Mouse (Mus musculus) MN1 (cell line): ENCODE measurements around the gene Cit.
A peak's percentile ranks its signal among the peaks of the same experiment; 100 is the strongest.

ENCODE experiments used
- DNase-seq: peaks from one replicate; pipeline ENCODE4 v3.0.0-alpha.2; 2016; ENCODE audit warnings: low spot score

Gene Cit

DNA sequence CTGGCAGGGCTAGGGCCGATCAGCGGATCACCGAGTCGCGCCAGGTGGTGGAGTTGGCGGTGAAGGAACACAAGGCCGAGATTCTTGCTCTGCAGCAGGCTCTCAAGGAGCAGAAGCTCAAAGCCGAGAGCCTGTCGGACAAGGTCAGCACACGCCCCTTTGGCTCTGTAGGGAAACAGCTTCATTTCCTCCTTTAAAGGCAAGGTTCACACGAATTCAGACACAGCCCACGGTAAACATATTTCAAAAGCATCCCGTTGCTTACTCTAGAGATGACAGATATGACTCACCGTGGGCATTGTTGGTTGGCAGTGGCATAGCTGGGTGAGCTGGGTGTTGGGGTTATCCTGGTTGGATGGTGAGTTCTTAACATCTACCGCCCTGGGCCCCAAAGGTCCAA lies 126.2 kb downstream of the Cit start:
- DNase-seq = peak; percentile 13

DNA sequence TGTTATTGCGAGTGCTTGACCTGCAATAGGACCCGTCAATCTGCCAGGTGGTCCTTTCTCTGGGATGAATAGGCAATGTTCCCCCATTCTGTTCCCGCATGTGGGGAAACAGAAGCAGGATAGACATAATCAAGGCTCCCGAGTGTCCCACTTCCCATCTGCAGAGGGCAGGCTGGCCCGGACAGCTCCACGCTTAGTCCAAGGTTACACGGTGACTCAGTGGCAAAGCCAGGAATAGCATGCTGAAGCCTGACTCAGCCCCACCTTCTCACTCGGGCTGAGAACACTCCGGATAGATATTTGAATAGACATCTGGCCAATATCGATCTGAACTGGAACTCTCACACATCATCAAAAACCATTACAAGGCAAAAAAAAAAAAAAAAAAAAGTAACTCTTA lies 130.6 kb downstream of the Cit start:
- DNase-seq = no peak

- DNase-seq = no peak
Measured at GRCm38 (mm10) chr5:115976446-115976845, 131.4 kb downstream of the Cit start.

- DNase-seq = no peak
Measured at GRCm38 (mm10) chr5:115977266-115977665, 132.2 kb downstream of the Cit start.

DNA sequence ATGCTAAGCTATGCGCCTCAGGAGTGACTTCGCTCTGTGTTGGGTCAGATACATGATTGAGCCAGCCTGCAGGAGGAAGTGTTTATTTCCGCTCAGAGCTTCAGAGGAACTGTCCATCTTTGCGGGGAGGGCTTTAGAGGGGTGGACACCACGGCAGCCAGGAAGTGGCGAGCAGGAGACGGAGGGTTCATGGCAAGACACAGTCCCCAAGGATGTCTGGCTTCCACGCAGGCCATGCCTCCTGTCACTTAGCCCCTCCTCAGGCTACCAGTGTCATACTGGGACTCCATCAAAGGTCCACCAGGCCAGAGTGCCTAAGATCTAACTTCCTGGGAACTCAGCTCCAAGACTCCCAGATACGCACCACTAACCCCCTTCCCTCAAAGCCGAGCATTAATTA lies 132.7 kb downstream of the Cit start:
- DNase-seq = no peak

GRCm38 (mm10) chr5:115978255-115978654 lies 133.2 kb downstream of the Cit start:
- no peak for DNase-seq

GRCm38 (mm10) chr5:115979134-115979696 lies 134.1 kb downstream of the Cit start:
- no peak for DNase-seq

DNA sequence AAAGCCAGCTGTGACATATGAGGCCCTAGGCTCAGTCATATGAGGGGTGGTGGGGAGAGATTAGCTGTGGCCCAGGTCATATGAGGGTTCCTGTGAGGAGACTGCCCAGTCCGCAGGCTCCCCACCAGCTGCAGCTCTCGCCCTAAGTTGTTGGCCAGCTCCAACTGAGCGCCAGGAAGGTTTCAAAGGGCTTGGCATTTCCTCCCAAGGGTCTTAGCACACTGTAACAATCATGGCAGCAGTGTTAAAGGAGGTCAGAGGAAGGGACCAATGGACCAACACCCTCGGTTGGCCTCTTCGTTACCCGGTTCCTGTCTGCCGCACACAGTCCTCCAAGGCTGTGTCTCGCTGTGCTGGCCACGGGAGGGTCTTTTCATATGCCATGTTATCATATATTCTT lies 135.5 kb downstream of the Cit start:
- DNase-seq = no peak

GRCm38 (mm10) chr5:115982671-115983373 lies 137.7 kb downstream of the Cit start:
- DNase-seq = peak; percentile 64

- DNase-seq = no peak
Measured at GRCm38 (mm10) chr5:115984392-115984791, 139.3 kb downstream of the Cit start.

- DNase-seq = no peak
Measured at GRCm38 (mm10) chr5:115985101-115985500, 140.0 kb downstream of the Cit start.

DNA sequence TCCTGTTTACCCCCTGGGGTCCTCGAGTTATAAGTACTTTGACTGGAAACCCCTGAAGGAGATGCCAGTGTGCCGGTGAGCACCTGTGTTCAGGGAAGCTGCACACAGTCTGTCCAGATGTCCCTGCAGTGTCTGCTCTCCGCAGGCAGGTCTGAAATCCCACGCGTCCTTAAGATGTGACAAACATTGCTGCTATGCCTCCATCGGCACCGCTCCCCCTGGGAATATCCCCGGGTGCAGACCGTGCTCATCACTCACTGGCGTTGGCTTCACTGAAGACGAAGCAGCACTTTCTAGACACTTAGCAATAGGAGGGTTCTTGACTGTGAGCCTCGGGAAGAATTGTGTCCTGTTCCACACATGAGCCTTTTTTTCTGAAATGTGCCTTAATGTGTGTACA lies 142.2 kb downstream of the Cit start:
- no peak for DNase-seq

- no peak for DNase-seq
Measured at GRCm38 (mm10) chr5:115991717-115992116, 146.6 kb downstream of the Cit start.

DNA sequence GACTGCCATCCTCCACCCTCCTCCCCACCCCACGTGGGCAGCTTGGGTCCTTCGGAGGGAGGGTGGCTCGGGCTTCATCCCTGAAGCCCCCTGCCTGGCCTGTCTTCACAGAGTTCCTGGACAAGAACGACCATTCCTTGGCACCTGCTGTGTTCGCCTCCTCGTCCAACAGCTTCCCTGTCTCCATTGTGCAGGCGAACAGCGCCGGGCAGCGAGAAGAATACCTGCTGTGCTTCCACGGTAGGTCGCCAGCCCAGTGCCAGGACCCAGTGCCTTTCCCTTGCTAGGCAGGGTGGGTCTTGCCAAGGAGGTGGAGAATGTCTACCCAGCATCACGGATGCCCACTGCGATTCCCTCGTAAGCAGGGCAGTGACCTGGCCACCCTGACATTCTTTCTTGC lies 149.0 kb downstream of the Cit start:
- DNase-seq = no peak

GRCm38 (mm10) chr5:115997376-115997775 lies 152.3 kb downstream of the Cit start:
- no peak for DNase-seq

DNA sequence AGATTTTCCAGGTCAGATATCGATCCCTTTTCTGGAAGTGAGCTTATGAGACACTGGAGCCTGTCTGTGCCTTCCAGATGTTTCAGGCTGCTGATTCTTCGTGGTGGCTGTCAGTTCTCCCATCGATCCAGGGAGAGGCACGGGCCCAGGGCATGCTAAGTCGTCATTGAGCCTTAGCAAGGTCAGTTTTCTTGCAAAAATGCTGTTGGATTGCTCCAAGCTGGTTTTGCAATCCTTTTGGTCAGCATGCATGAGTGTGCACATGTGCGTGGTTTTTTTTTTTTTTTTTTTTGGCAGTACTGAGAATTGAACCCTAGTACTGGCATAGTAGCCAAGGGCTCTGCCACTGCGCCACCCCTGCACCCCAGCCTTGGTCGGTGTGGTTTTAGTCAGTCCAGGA lies 158.1 kb downstream of the Cit start:
- DNase-seq = no peak

- DNase-seq = no peak
Measured at GRCm38 (mm10) chr5:116003825-116004224, 158.7 kb downstream of the Cit start.

DNA sequence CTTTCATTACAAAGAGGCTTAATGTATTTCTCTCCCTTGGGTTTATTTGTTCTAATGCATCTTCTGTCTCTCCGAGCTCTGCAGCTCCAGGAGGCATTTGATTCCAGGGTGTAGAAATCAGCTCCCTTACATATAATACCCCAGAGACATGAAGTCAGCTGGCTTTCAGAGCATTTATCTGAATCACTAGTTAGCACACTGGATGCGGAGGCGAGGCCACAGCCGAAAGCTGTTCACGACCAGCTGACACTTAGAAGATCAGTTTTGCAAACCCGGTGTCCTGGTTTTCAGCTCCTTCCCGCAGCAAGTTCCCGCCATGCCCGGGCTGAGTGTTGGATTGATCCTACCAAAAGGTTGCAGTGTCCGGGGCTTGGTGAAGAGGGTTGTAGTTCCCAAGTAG lies 159.2 kb downstream of the Cit start:
- no peak for DNase-seq

DNA sequence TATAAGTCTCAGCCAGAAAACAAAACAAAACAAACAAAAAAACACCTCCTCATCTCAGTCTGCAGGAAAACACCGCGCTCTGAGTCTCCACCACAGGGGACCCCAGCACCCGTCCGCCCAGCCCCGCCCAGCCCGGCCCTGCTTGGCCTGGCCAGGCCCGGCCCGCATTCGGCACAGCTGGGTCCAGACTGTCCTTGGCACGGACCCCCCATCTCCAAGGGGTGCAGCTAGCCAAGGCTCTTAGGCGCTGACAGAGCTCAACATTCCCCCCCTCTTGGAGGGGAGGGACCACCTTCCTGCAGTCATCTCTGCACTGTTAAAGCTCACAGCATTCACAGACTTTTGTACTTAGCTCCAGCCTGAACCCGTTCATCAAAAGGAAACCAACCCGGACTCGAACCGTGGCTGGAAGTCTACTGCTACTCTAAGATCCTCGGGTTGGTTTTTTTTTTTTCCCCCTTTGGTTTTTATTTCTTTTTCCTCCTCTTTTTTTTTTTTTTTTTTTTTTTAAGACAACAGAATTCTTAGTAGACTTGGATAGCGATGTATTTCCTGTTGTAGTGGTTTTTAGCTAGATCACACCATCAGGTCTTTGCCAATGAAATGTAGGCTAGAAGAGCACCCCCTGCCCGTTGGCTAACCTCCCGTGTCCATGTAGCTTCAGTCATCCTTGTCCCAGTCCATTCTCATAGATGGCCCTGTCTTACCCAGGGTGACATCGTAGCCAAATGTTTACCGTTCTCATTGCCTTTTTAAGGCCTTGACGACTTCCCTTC lies 161.4 kb downstream of the Cit start:
- DNase-seq = no peak

DNA sequence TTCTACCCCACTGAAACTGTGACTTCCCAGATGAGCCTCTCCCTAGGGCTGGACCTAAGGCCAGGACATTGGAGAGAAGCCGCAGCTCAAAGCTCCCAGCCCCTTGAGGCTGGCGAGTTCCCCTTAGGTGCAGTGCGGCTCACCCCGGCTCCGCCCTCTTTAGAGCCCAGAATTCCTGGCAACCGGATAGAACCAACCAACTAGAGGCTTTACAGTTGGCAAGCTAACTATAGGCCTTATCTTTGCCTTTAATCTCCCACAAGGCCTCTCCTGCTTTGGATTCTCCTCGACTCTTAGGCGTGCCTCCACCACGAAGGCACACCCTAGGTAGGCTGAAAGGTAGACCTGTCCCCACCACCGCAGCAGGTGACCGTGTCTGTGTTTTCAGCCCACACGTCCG lies 162.6 kb downstream of the Cit start:
- no peak for DNase-seq

GRCm38 (mm10) chr5:116009091-116009851 lies 164.2 kb downstream of the Cit start:
- no peak for DNase-seq

- no peak for DNase-seq
Measured at GRCm38 (mm10) chr5:116009884-116010627, 165.0 kb downstream of the Cit start.
